Mouse (Mus musculus): ENCODE data around the gene Crispld2. TPM values are rescaled to one million over a fixed set of nuclear protein-coding genes. Genes with fewer than 3 reads are reported as not detected.

The Crispld2 gene
- total and polyA plus RNA-seq, 2 experiments from 2014 or later: 2.6 to 5.6 TPM

DNA sequence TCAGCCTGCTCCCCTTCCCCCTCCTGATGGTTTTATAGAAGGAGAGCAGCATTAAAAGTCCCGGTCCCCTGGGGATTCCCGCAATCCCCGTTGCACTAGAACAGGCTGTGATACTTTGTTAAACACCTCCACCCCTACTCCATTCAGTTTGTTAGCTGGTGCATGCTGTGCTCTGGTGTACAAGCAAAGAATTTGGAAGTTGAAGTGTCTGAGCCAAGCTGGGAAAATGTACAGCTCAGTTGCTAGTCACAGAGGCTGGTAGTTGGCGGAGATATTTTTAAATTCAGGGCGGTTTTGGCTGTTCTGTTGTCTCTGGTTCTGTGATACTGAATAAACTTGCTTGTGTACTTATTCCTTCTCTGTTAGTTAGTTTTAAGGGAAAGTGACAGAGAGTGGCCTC is 39.5 kb upstream of the Crispld2 start:
- peaks cover 74% of the 10 kb centered on the region for H3K36me3 ChIP-seq (ENCODE audit: insufficient read depth, low read length)
- 57% methylated on average over 5 of the region's 5 CpGs for WGBS
- ATAC-seq: no peak

DNA sequence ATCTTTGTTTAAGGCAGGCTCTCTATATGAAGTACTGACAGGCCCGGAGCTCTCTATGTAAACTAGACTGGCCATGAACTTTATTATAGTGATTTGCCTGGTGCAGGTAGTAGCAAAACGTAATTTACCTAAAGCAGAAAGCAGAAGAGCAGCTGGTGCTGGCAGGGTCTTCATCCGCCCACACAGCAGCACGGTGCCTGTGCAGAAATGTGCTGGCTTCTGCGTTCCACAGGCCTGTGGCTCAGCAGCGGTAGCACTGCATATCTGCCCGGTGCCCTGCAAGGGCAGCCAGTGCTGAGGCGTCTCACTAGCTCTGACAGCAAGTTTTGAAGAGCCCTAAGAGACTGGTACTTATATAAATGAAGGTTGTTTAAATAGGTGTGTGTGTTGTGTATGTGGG is 36.9 kb upstream of the Crispld2 start:
- H3K27ac ChIP-seq: no peak overlapping the region
- H3K4me3 ChIP-seq (ENCODE audit: low read length): no peak overlapping the region
- DNase-seq (ENCODE audit: low spot score) (no peak), ATAC-seq (no peak)
- no peak overlapping the region for H3K9ac ChIP-seq (replicated peaks; ENCODE audit: low read length)
- no peaks in the 10 kb centered on the region for H3K9me3 ChIP-seq (ENCODE audit: low read length)
- H3K36me3 ChIP-seq (ENCODE audit: insufficient read depth, low read length): peaks cover 73% of the 10 kb centered on the region
- TF ChIP-seq CTCF (IDR thresholded peaks at IDR 0.05; ENCODE audit: low read depth): no peak
- WGBS: 90% methylated on average over 8 of the region's 8 CpGs
- no peaks in the 10 kb centered on the region for H3K4me1 ChIP-seq (ENCODE audit: insufficient read depth, low read length)
- H3K27me3 ChIP-seq (ENCODE audit: insufficient read depth, low read length): no peaks in the 10 kb centered on the region
- no peak overlapping the region for H3K4me2 ChIP-seq (ENCODE audit: low read depth, low read length)

More for the DNA sequence above, 39.5 kb upstream of the Crispld2 start:
- no peaks in the 10 kb centered on the region for H3K27me3 ChIP-seq (ENCODE audit: insufficient read depth, low read length)
- H3K4me3 ChIP-seq (ENCODE audit: low read length): no peak overlapping the region
- DNase-seq (ENCODE audit: low spot score): no peak
- TF ChIP-seq CTCF (IDR thresholded peaks at IDR 0.05; ENCODE audit: low read depth): no peak
- H3K9me3 ChIP-seq (ENCODE audit: low read length): no peaks in the 10 kb centered on the region
- H3K27ac ChIP-seq: no peak overlapping the region
- no peaks in the 10 kb centered on the region for H3K4me1 ChIP-seq (ENCODE audit: insufficient read depth, low read length)
- no peak overlapping the region for H3K9ac ChIP-seq (replicated peaks; ENCODE audit: low read length)
- no peak overlapping the region for H3K4me2 ChIP-seq (ENCODE audit: low read depth, low read length)

DNA sequence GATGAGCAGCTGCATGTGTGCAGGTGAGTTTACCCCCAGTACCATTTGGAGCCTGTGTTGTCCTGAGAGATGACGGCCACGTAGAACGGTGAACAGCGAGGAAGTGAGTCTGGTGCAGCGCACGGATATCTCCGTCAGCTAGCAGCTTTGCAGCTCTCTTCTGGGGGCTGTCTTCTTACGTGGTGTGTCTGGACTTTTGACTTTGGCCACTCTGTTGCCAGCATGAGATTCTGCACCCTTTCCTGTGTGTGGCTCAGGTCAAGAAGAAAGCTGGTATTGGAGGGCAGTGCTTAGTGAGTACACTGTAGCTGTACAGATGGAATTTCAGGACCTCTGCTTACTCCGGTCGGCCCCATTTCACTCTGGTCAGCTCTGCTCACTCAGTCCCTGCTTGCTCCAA is 34.2 kb upstream of the Crispld2 start:
- Histone ChIP-seq H3K9me3 (ENCODE audit: low read length) (no peaks in the 10 kb centered on the region), H3K4me2 (ENCODE audit: low read depth, low read length) (no peak overlapping the region), H3K36me3 (ENCODE audit: insufficient read depth, low read length) (peaks cover 48% of the 10 kb centered on the region), H3K27ac (no peak overlapping the region), H3K4me1 (ENCODE audit: insufficient read depth, low read length) (peaks cover 3% of the 10 kb centered on the region; the same call in 1 of the 2 replicates), H3K27me3 (ENCODE audit: insufficient read depth, low read length) (no peaks in the 10 kb centered on the region), H3K4me3 (ENCODE audit: low read length) (no peak overlapping the region), H3K9ac (replicated peaks; ENCODE audit: low read length) (no peak overlapping the region)
- TF ChIP-seq CTCF (IDR thresholded peaks at IDR 0.05; ENCODE audit: low read depth): no peak
- DNase-seq (ENCODE audit: low spot score) (no peak), ATAC-seq (no peak)
- 92% methylated on average over 10 of the region's 10 CpGs for WGBS

DNA sequence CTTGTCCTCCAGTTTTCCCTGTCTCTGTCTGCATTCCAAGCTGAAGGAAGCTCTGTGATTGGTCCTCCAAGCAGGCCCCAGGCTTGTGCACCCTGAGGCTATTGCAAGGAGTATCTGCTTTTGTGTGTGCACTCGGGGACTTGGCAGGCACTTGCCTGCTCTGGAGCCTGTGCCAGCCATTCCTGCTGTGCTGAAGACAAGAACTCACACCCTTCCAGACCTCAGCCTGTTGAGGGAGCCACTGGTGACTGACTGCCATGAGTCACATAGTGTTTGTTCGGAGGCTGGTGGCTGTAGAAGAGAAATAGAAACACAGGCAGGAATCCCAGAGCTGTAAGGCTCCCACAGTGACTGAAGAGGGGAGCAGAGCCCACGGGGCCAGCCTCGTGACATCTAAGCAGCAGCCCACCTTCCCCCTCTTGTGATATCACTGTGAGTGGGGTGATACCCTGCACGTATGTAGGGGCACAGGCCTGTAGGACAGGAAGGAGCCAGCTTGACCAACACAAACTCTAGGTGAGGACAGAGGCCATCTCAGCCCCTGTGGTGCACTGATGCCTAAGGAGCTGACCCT is 31.6 kb upstream of the Crispld2 start:
- ATAC-seq: peak; percentile 89
- peak; percentile 54 for TF ChIP-seq CTCF (IDR thresholded peaks at IDR 0.05; ENCODE audit: low read depth)
- H3K9me3 ChIP-seq (ENCODE audit: low read length): no peaks in the 10 kb centered on the region
- no peak overlapping the region for H3K9ac ChIP-seq (replicated peaks; ENCODE audit: low read length)
- DNase-seq (ENCODE audit: low spot score): peak; percentile 81
- H3K36me3 ChIP-seq (ENCODE audit: insufficient read depth, low read length): peaks cover 23% of the 10 kb centered on the region
- peaks cover 3% of the 10 kb centered on the region; the same call in 1 of the 2 replicates for H3K4me1 ChIP-seq (ENCODE audit: insufficient read depth, low read length)
- WGBS: 22% methylated on average over 5 of the region's 5 CpGs
- H3K27me3 ChIP-seq (ENCODE audit: insufficient read depth, low read length): no peaks in the 10 kb centered on the region
- H3K4me2 ChIP-seq (ENCODE audit: low read depth, low read length): no peak overlapping the region
- H3K4me3 ChIP-seq (ENCODE audit: low read length): no peak overlapping the region
- peak overlapping the region; percentile 54; the same call in 1 of the 2 replicates for H3K27ac ChIP-seq

DNA sequence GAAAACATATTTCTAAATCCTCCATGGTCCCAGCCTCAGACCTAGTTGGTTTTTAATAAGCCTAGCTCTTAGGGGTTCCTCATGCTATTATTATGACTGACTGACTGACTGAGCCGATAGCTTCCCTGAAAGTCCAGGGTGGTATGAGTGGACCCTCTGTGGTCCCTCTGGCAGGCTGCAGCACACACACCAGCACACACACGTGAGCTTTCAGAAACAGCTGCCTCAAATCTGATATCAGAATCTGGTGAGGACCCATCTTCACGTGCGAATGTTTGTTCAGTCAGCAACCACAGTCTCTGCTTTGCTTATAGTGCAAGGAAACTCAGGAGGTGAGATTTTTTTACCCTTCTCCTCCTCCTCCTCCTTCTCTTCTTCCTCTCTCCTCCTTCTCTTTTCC is 27.4 kb upstream of the Crispld2 start:
- 82% methylated on average over 4 of the region's 4 CpGs for WGBS
- Histone ChIP-seq H3K27ac (no peak overlapping the region), H3K9me3 (ENCODE audit: low read length) (0 out of 2 replicates have a peak, but pooled peaks cover 2% of the 10 kb centered on the region), H3K4me2 (ENCODE audit: low read depth, low read length) (no peak overlapping the region), H3K27me3 (ENCODE audit: insufficient read depth, low read length) (no peaks in the 10 kb centered on the region), H3K4me3 (ENCODE audit: low read length) (no peak overlapping the region), H3K36me3 (ENCODE audit: insufficient read depth, low read length) (no peaks in the 10 kb centered on the region), H3K4me1 (ENCODE audit: insufficient read depth, low read length) (peaks cover 3% of the 10 kb centered on the region; the same call in 1 of the 2 replicates), H3K9ac (replicated peaks; ENCODE audit: low read length) (no peak overlapping the region)
- DNase-seq (ENCODE audit: low spot score): no peak
- no peak for TF ChIP-seq CTCF (IDR thresholded peaks at IDR 0.05; ENCODE audit: low read depth)
- ATAC-seq: no peak

DNA sequence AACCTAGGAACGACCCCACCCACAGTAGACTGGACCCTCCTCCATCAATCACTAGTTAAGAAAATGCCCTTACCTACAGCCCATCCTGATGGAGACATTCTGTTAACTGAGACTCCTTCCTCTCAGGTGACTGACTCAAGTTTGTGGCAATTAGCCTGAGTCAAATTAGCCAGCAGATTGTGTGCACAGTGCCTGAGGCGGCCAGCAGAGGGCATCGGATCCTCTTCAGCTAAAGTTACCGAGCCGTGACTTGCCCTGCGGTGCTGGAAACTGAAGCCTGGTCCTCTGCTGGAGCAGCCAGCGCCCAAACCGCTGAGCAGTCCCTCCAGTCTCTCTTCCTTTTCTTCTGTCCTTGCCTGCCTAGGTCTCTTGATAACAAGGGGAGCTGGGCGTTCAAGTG is 24.8 kb upstream of the Crispld2 start:
- Histone ChIP-seq H3K4me3 (ENCODE audit: low read length) (no peak overlapping the region), H3K36me3 (ENCODE audit: insufficient read depth, low read length) (no peaks in the 10 kb centered on the region), H3K4me2 (ENCODE audit: low read depth, low read length) (no peak overlapping the region), H3K9me3 (ENCODE audit: low read length) (0 out of 2 replicates have a peak, but pooled peaks cover 2% of the 10 kb centered on the region), H3K4me1 (ENCODE audit: insufficient read depth, low read length) (no peaks in the 10 kb centered on the region), H3K27me3 (ENCODE audit: insufficient read depth, low read length) (no peaks in the 10 kb centered on the region), H3K9ac (replicated peaks; ENCODE audit: low read length) (no peak overlapping the region), H3K27ac (no peak overlapping the region)
- no peak for DNase-seq (ENCODE audit: low spot score)
- 0 out of 2 replicates have a peak, but pooled peaks have one; percentile 7 for TF ChIP-seq CTCF (IDR thresholded peaks at IDR 0.05; ENCODE audit: low read depth)
- ATAC-seq: no peak
- 86% methylated on average over 9 of the region's 9 CpGs for WGBS

DNA sequence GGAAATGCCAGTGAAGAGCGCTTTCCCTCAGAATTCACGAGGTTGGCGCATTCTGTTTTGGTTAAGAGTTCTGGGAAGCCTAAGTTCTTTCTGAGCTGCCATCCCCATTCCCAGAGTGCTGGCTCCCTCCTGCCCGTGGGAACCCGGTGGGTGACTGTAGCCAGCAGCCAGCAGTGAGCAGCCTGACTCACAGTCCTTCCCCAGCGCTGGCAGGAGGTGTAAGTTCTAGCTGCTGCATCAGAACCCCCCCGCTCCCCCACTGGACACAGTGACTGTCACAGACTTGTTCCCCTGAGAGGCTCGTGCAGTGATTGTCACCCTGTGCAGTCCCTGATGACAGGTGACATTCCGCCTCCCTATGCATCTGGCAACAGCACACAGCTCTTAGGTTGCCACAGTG is 22.1 kb upstream of the Crispld2 start:
- Histone ChIP-seq H3K4me3 (ENCODE audit: low read length) (no peak overlapping the region), H3K4me2 (ENCODE audit: low read depth, low read length) (no peak overlapping the region), H3K4me1 (ENCODE audit: insufficient read depth, low read length) (no peaks in the 10 kb centered on the region), H3K27me3 (ENCODE audit: insufficient read depth, low read length) (no peaks in the 10 kb centered on the region), H3K9me3 (ENCODE audit: low read length) (0 out of 2 replicates have a peak, but pooled peaks cover 2% of the 10 kb centered on the region), H3K36me3 (ENCODE audit: insufficient read depth, low read length) (no peaks in the 10 kb centered on the region), H3K27ac (no peak overlapping the region), H3K9ac (replicated peaks; ENCODE audit: low read length) (no peak overlapping the region)
- WGBS: 70% methylated on average over 9 of the region's 9 CpGs
- 0 out of 2 replicates have a peak, but pooled peaks have one; percentile 18 for ATAC-seq
- TF ChIP-seq CTCF (IDR thresholded peaks at IDR 0.05; ENCODE audit: low read depth): no peak
- DNase-seq (ENCODE audit: low spot score): no peak
